Mouse (Mus musculus) brown adipose tissue, adult 24 weeks (tissue): ENCODE results near the gene Stat6. TPM values are rescaled to one million over a fixed set of nuclear protein-coding genes. Genes with fewer than 3 reads are reported as not detected.
"Not testable (repeated sequence)": the region's sequence is repeated elsewhere in the genome, so short reads cannot be mapped to it uniquely, and the experiment has no call there.

ENCODE experiments used
- H3K27ac ChIP-seq: fragments of 200-500 bp; replicated peaks from 2 replicates; pipeline ENCODE4 v1.5.1; 2012; ENCODE audit warnings: low read depth, mild to moderate bottlenecking, low read length
- H3K4me1 ChIP-seq: fragments of 200-500 bp; 2 replicates; pipeline ENCODE4 v1.6.1; 2012; ENCODE audit warnings: low read length, mixed read lengths; ENCODE audit not compliant: control insufficient read depth, insufficient read depth, insufficient read length
- H3K4me3 ChIP-seq: fragments of 200-500 bp; 2 replicates; pipeline ENCODE4 v1.5.1; 2012; ENCODE audit warnings: low read depth, mild to moderate bottlenecking, low read length, moderate library complexity; ENCODE audit not compliant: insufficient read depth
- polyA plus RNA-seq: library from polyadenylated mRNA; stranded (reverse); fragments of >200 nt; gene quantifications from 2 replicates; pipeline ENCODE4 v1.2.4, GENCODE M21; 2012; ENCODE audit not compliant: missing spikeins, insufficient read depth, insufficient read length

The Stat6 gene
- polyA plus RNA-seq, 1 experiment, result 24.7 TPM

- H3K4me1 ChIP-seq, result no peaks in the 10 kb centered on the region
- H3K27ac ChIP-seq, result no peak overlapping the region
- H3K4me3 ChIP-seq, result no peak overlapping the region
These were observed 12.3 kb downstream of the Stat6 start for GRCm38 (mm10) chr10:127654970-127655579.

GRCm38 (mm10) chr10:127657617-127658016 is 14.8 kb downstream of the Stat6 start:
- H3K4me1 ChIP-seq, H3K4me3 ChIP-seq, H3K27ac ChIP-seq: not testable (repeated sequence)

- Histone ChIP-seq H3K4me1 (peaks cover 9% of the 10 kb centered on the region; the same call in 1 of the 2 replicates), H3K27ac (no peak overlapping the region)
These were observed 15.3 kb downstream of the Stat6 start for GRCm38 (mm10) chr10:127658076-127658475.

GRCm38 (mm10) chr10:127659551-127659950 is 16.8 kb downstream of the Stat6 start:
- H3K4me1 ChIP-seq, result peaks cover 9% of the 10 kb centered on the region; the same call in 1 of the 2 replicates
- H3K27ac ChIP-seq, result no peak overlapping the region
- H3K4me3 ChIP-seq, result no peak overlapping the region

More at GRCm38 (mm10) chr10:127658076-127658475, 15.3 kb downstream of the Stat6 start:
- H3K4me3 ChIP-seq, result no peak overlapping the region

- peak overlapping the region; percentile 32 for H3K27ac ChIP-seq
- peaks cover 9% of the 10 kb centered on the region; the same call in 1 of the 2 replicates for H3K4me1 ChIP-seq
- H3K4me3 ChIP-seq, result peak overlapping the region; percentile 8
These were observed 18.6 kb downstream of the Stat6 start for GRCm38 (mm10) chr10:127661291-127661914.

GRCm38 (mm10) chr10:127661915-127662663 is 19.3 kb downstream of the Stat6 start:
- H3K27ac ChIP-seq, result peak overlapping the region; percentile 67
- peak overlapping the region; percentile 8 for H3K4me3 ChIP-seq
- peaks cover 9% of the 10 kb centered on the region; the same call in 1 of the 2 replicates for H3K4me1 ChIP-seq

GRCm38 (mm10) chr10:127662666-127663253 is 20.0 kb downstream of the Stat6 start:
- H3K4me1 ChIP-seq, result peaks cover 9% of the 10 kb centered on the region; the same call in 1 of the 2 replicates
- H3K4me3 ChIP-seq, result 0 out of 2 replicates have a peak overlapping the region, but pooled peaks have one; percentile 1
- H3K27ac ChIP-seq, result peak overlapping the region; percentile 67; the same call in 1 of the 2 replicates

- Histone ChIP-seq H3K27ac (no peak overlapping the region), H3K4me1 (peaks cover 9% of the 10 kb centered on the region; the same call in 1 of the 2 replicates), H3K4me3 (no peak overlapping the region)
These were observed 20.8 kb downstream of the Stat6 start for GRCm38 (mm10) chr10:127663590-127663989.

- Histone ChIP-seq H3K27ac (no peak overlapping the region), H3K4me1 (peaks cover 12% of the 10 kb centered on the region), H3K4me3 (peak overlapping the region; percentile 14; the same call in 1 of the 2 replicates)
These were observed 21.4 kb downstream of the Stat6 start for GRCm38 (mm10) chr10:127664166-127664565.

- Histone ChIP-seq H3K4me3 (peak overlapping the region; percentile 84), H3K27ac (peak overlapping the region; percentile 89; the same call in 1 of the 2 replicates), H3K4me1 (peaks cover 12% of the 10 kb centered on the region)
These were observed 22.1 kb downstream of the Stat6 start for GRCm38 (mm10) chr10:127664891-127665290.

GRCm38 (mm10) chr10:127665366-127666181 is 22.8 kb downstream of the Stat6 start:
- peak overlapping the region; percentile 84 for H3K4me3 ChIP-seq
- H3K4me1 ChIP-seq, result peaks cover 12% of the 10 kb centered on the region
- H3K27ac ChIP-seq, result peak overlapping the region; percentile 89

GRCm38 (mm10) chr10:127666501-127667268 is 23.9 kb downstream of the Stat6 start, which contains the start of gene Nemp1:
Gene Nemp1, plus strand, starts transcription at chr10:127666901.
- H3K27ac ChIP-seq, result peak within 1 kb of the TSS; percentile 99
- H3K4me1 ChIP-seq, result peaks cover 7% of the 10 kb centered on the region
- H3K4me3 ChIP-seq, result peak within 1 kb of the TSS; percentile 84

- Histone ChIP-seq H3K4me3 (peak overlapping the region; percentile 64), H3K4me1 (peaks cover 6% of the 10 kb centered on the region), H3K27ac (peak overlapping the region; percentile 99)
These were observed 24.7 kb downstream of the Stat6 start for GRCm38 (mm10) chr10:127667269-127668092.
